Mouse (Mus musculus) C2C12 (cell line): ENCODE results near the gene Uba52.

ENCODE experiments used
- CTCF ChIP-seq: IDR thresholded peaks from one replicate; pipeline ENCODE4 v1.5.1; 2011; ENCODE audit not compliant: control insufficient read depth, insufficient read depth, insufficient read length
- FOSL1 ChIP-seq: IDR thresholded peaks from one replicate; pipeline ENCODE4 v1.8.0; 2011; ENCODE audit warnings: mild to moderate bottlenecking, low read length; ENCODE audit not compliant: poor library complexity, insufficient read depth, severe bottlenecking
- MAX ChIP-seq: IDR thresholded peaks from one replicate; pipeline ENCODE4 v1.6.1; 2011; ENCODE audit warnings: mild to moderate bottlenecking, control low read depth
- MYOD1 ChIP-seq: IDR thresholded peaks from one replicate; pipeline ENCODE4 v1.6.1; 2011; ENCODE audit warnings: low read depth; ENCODE audit not compliant: control insufficient read depth, insufficient read length
- MYOG ChIP-seq: IDR thresholded peaks from one replicate; pipeline ENCODE4 v1.6.1; 2011; ENCODE audit not compliant: control insufficient read depth, insufficient read length; ENCODE audit errors: extremely low read depth
- USF1 ChIP-seq: IDR thresholded peaks from one replicate; pipeline ENCODE4 v1.6.1; 2011; ENCODE audit warnings: low read depth, mild to moderate bottlenecking, control low read depth, moderate library complexity

DNA sequence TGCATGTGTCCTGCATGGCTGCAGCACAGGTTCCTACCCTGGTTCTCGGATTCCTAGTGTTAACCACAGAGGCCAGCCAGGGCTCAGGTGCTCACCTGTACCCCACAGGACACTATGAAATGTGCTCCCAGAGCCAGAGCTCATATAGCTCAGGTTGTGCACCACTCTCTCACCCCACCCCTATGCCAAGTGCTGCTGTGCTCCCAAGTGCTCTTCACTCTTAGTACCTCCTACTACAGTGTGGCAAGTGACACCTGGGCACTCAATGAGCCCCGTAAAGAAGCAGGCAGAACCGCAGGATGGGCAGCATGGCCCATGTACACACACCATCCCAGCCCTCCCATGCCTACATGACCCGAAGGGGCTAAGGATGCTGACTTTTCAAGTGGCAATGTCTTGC, 41.9 kb downstream of the Uba52 start:
- TF ChIP-seq CTCF (no peak), USF1 (no peak), MYOG (no peak), MAX (no peak), MYOD1 (no peak), FOSL1 (no peak)
